Mouse (Mus musculus) gastrocnemius, adult 18-20 months (tissue): ENCODE data around the gene Lyrm9. TPM values are rescaled to one million over a fixed set of nuclear protein-coding genes. Genes with fewer than 3 reads are reported as not detected.

Experiments used
- DNase-seq: peaks from one replicate; pipeline ENCODE4 v3.0.0; 2021; ENCODE audit warnings: low spot score
- total RNA-seq, 2 experiments: library from RNA; stranded (reverse); gene quantifications; 2 replicates each; pipeline ENCODE4 v1.2.3; 2021

The Lyrm9 gene
- total RNA-seq, 2 experiments from 2014 or later, result 12.3 to 17.3 TPM

- DNase-seq, result no peak
Observed at GRCm38 (mm10) chr11:78809398-78809797, 17.0 kb upstream of the Lyrm9 start.

GRCm38 (mm10) chr11:78814461-78814941, 11.9 kb upstream of the Lyrm9 start:
- DNase-seq, result no peak

GRCm38 (mm10) chr11:78815986-78816792, 10.2 kb upstream of the Lyrm9 start:
- no peak for DNase-seq

GRCm38 (mm10) chr11:78817311-78818022, 8.9 kb upstream of the Lyrm9 start:
- no peak for DNase-seq

- no peak for DNase-seq
Observed at GRCm38 (mm10) chr11:78820337-78821000, 5.9 kb upstream of the Lyrm9 start.

GRCm38 (mm10) chr11:78822792-78823498, 3.4 kb upstream of the Lyrm9 start:
- peak; percentile 29 for DNase-seq

- DNase-seq, result no peak
Observed at GRCm38 (mm10) chr11:78827546-78827945, 1.2 kb downstream of the Lyrm9 start.

GRCm38 (mm10) chr11:78828386-78828785, 2.0 kb downstream of the Lyrm9 start:
- DNase-seq, result no peak

GRCm38 (mm10) chr11:78829373-78829772, 3.0 kb downstream of the Lyrm9 start:
- DNase-seq, result no peak

- no peak for DNase-seq
Observed at GRCm38 (mm10) chr11:78830180-78830579, 3.8 kb downstream of the Lyrm9 start.

GRCm38 (mm10) chr11:78831716-78832115, 5.3 kb downstream of the Lyrm9 start:
- DNase-seq, result no peak

GRCm38 (mm10) chr11:78832117-78832726, 5.8 kb downstream of the Lyrm9 start:
- DNase-seq, result no peak

GRCm38 (mm10) chr11:78832816-78833314, 6.5 kb downstream of the Lyrm9 start:
- peak; percentile 14 for DNase-seq

- DNase-seq, result no peak
Observed at GRCm38 (mm10) chr11:78836486-78836885, 10.1 kb downstream of the Lyrm9 start.

- DNase-seq, result peak; percentile 46
Observed at GRCm38 (mm10) chr11:78837989-78838388, 11.6 kb downstream of the Lyrm9 start.

- no peak for DNase-seq
Observed at GRCm38 (mm10) chr11:78839491-78839890, 13.1 kb downstream of the Lyrm9 start.

- DNase-seq, result no peak
Observed at GRCm38 (mm10) chr11:78840141-78840540, 13.8 kb downstream of the Lyrm9 start.

GRCm38 (mm10) chr11:78841987-78842386, 15.6 kb downstream of the Lyrm9 start:
- no peak for DNase-seq

- no peak for DNase-seq
Observed at GRCm38 (mm10) chr11:78846620-78847019, 20.2 kb downstream of the Lyrm9 start.
